Mouse (Mus musculus): ENCODE data around the gene Lclat1. TPM values are rescaled to one million over a fixed set of nuclear protein-coding genes. Genes with fewer than 3 reads are reported as not detected.

Lclat1 gene
- polyA plus RNA-seq, 1 experiment from 2014 or later, result 15.2 TPM

- ATAC-seq (replicated peaks; ENCODE audit: low FRiP score), result no peak
- H3K36me3 ChIP-seq (ENCODE audit: control insufficient read depth, insufficient read depth, low read length), result no peaks in the 10 kb centered on the region
- WGBS, result 87% methylated on average over 6 of the region's 6 CpGs
- no peaks in the 10 kb centered on the region for H3K4me1 ChIP-seq (replicated peaks; ENCODE audit: control insufficient read depth, insufficient read depth, low read length)
- no peak overlapping the region for H3K9ac ChIP-seq (ENCODE audit: low read length)
- no peaks in the 10 kb centered on the region for H3K27me3 ChIP-seq (ENCODE audit: control insufficient read depth, insufficient read depth, low read length)
- no peak overlapping the region for H3K27ac ChIP-seq (ENCODE audit: low read depth, low read length)
- no peak for DNase-seq (ENCODE audit: low spot score)
- no peak overlapping the region for H3K4me2 ChIP-seq (ENCODE audit: low read depth, low read length, severe bottlenecking)
- no peak overlapping the region for H3K4me3 ChIP-seq (ENCODE audit: low read depth, low read length)
- no peaks in the 10 kb centered on the region for H3K9me3 ChIP-seq (ENCODE audit: control insufficient read depth, low read length)
Observed at GRCm38 (mm10) chr17:73194146-73194545, 86.4 kb downstream of the Lclat1 start.

GRCm38 (mm10) chr17:73194575-73194974 is 86.8 kb downstream of the Lclat1 start:
- Histone ChIP-seq H3K36me3 (ENCODE audit: control insufficient read depth, insufficient read depth, low read length) (no peaks in the 10 kb centered on the region), H3K27ac (ENCODE audit: low read depth, low read length) (no peak overlapping the region), H3K9me3 (ENCODE audit: control insufficient read depth, low read length) (no peaks in the 10 kb centered on the region), H3K27me3 (ENCODE audit: control insufficient read depth, insufficient read depth, low read length) (no peaks in the 10 kb centered on the region), H3K9ac (ENCODE audit: low read length) (no peak overlapping the region), H3K4me1 (replicated peaks; ENCODE audit: control insufficient read depth, insufficient read depth, low read length) (no peaks in the 10 kb centered on the region), H3K4me2 (ENCODE audit: low read depth, low read length, severe bottlenecking) (no peak overlapping the region), H3K4me3 (ENCODE audit: low read depth, low read length) (no peak overlapping the region)
- 92% methylated on average over 6 of the region's 6 CpGs for WGBS
- no peak for ATAC-seq (replicated peaks; ENCODE audit: low FRiP score)
- DNase-seq (ENCODE audit: low spot score), result no peak

- 89% methylated on average over 2 of the region's 2 CpGs for WGBS
- no peak for DNase-seq (ENCODE audit: low spot score)
- Histone ChIP-seq H3K4me1 (replicated peaks; ENCODE audit: control insufficient read depth, insufficient read depth, low read length) (no peaks in the 10 kb centered on the region), H3K36me3 (ENCODE audit: control insufficient read depth, insufficient read depth, low read length) (no peaks in the 10 kb centered on the region), H3K27me3 (ENCODE audit: control insufficient read depth, insufficient read depth, low read length) (no peaks in the 10 kb centered on the region), H3K4me3 (ENCODE audit: low read depth, low read length) (no peak overlapping the region), H3K9ac (ENCODE audit: low read length) (no peak overlapping the region), H3K27ac (ENCODE audit: low read depth, low read length) (no peak overlapping the region), H3K9me3 (ENCODE audit: control insufficient read depth, low read length) (no peaks in the 10 kb centered on the region), H3K4me2 (ENCODE audit: low read depth, low read length, severe bottlenecking) (no peak overlapping the region)
- no peak for ATAC-seq (replicated peaks; ENCODE audit: low FRiP score)
Observed at GRCm38 (mm10) chr17:73195074-73195723, 87.4 kb downstream of the Lclat1 start.

GRCm38 (mm10) chr17:73196139-73196538 is 88.4 kb downstream of the Lclat1 start:
- Histone ChIP-seq H3K36me3 (ENCODE audit: control insufficient read depth, insufficient read depth, low read length) (no peaks in the 10 kb centered on the region), H3K4me2 (ENCODE audit: low read depth, low read length, severe bottlenecking) (no peak overlapping the region), H3K4me3 (ENCODE audit: low read depth, low read length) (no peak overlapping the region), H3K4me1 (replicated peaks; ENCODE audit: control insufficient read depth, insufficient read depth, low read length) (no peaks in the 10 kb centered on the region), H3K9me3 (ENCODE audit: control insufficient read depth, low read length) (no peaks in the 10 kb centered on the region), H3K27me3 (ENCODE audit: control insufficient read depth, insufficient read depth, low read length) (no peaks in the 10 kb centered on the region), H3K9ac (ENCODE audit: low read length) (no peak overlapping the region), H3K27ac (ENCODE audit: low read depth, low read length) (no peak overlapping the region)
- WGBS, result 97% methylated on average over 1 of the region's 1 CpGs
- ATAC-seq (replicated peaks; ENCODE audit: low FRiP score) (no peak), DNase-seq (ENCODE audit: low spot score) (no peak)

GRCm38 (mm10) chr17:73197724-73198123 is 89.9 kb downstream of the Lclat1 start:
- no peaks in the 10 kb centered on the region for H3K27me3 ChIP-seq (ENCODE audit: control insufficient read depth, insufficient read depth, low read length)
- H3K4me1 ChIP-seq (replicated peaks; ENCODE audit: control insufficient read depth, insufficient read depth, low read length), result no peaks in the 10 kb centered on the region
- no peak overlapping the region for H3K27ac ChIP-seq (ENCODE audit: low read depth, low read length)
- 79% methylated on average over 1 of the region's 1 CpGs for WGBS
- no peak overlapping the region for H3K4me3 ChIP-seq (ENCODE audit: low read depth, low read length)
- H3K36me3 ChIP-seq (ENCODE audit: control insufficient read depth, insufficient read depth, low read length), result no peaks in the 10 kb centered on the region
- H3K9ac ChIP-seq (ENCODE audit: low read length), result no peak overlapping the region
- DNase-seq (ENCODE audit: low spot score) (no peak), ATAC-seq (replicated peaks; ENCODE audit: low FRiP score) (no peak)
- H3K9me3 ChIP-seq (ENCODE audit: control insufficient read depth, low read length), result no peaks in the 10 kb centered on the region
- H3K4me2 ChIP-seq (ENCODE audit: low read depth, low read length, severe bottlenecking), result no peak overlapping the region

- no peak overlapping the region for H3K27ac ChIP-seq (ENCODE audit: low read depth, low read length)
- H3K9ac ChIP-seq (ENCODE audit: low read length), result no peak overlapping the region
- no peak for ATAC-seq (replicated peaks; ENCODE audit: low FRiP score)
- no peaks in the 10 kb centered on the region for H3K27me3 ChIP-seq (ENCODE audit: control insufficient read depth, insufficient read depth, low read length)
- H3K4me2 ChIP-seq (ENCODE audit: low read depth, low read length, severe bottlenecking), result no peak overlapping the region
- no peaks in the 10 kb centered on the region for H3K4me1 ChIP-seq (replicated peaks; ENCODE audit: control insufficient read depth, insufficient read depth, low read length)
- no peaks in the 10 kb centered on the region for H3K9me3 ChIP-seq (ENCODE audit: control insufficient read depth, low read length)
- no peak for DNase-seq (ENCODE audit: low spot score)
- H3K4me3 ChIP-seq (ENCODE audit: low read depth, low read length), result no peak overlapping the region
- no peaks in the 10 kb centered on the region for H3K36me3 ChIP-seq (ENCODE audit: control insufficient read depth, insufficient read depth, low read length)
Observed at GRCm38 (mm10) chr17:73199387-73199786, 91.6 kb downstream of the Lclat1 start.

- Histone ChIP-seq H3K27me3 (ENCODE audit: control insufficient read depth, insufficient read depth, low read length) (no peaks in the 10 kb centered on the region), H3K36me3 (ENCODE audit: control insufficient read depth, insufficient read depth, low read length) (no peaks in the 10 kb centered on the region), H3K27ac (ENCODE audit: low read depth, low read length) (no peak overlapping the region), H3K4me3 (ENCODE audit: low read depth, low read length) (no peak overlapping the region), H3K4me1 (replicated peaks; ENCODE audit: control insufficient read depth, insufficient read depth, low read length) (no peaks in the 10 kb centered on the region), H3K9me3 (ENCODE audit: control insufficient read depth, low read length) (no peaks in the 10 kb centered on the region), H3K9ac (ENCODE audit: low read length) (no peak overlapping the region), H3K4me2 (ENCODE audit: low read depth, low read length, severe bottlenecking) (no peak overlapping the region)
- WGBS, result 85% methylated on average over 1 of the region's 1 CpGs
- no peak for ATAC-seq (replicated peaks; ENCODE audit: low FRiP score)
- no peak for DNase-seq (ENCODE audit: low spot score)
Observed at GRCm38 (mm10) chr17:73200380-73200779, 92.6 kb downstream of the Lclat1 start.

- no peak overlapping the region for H3K27ac ChIP-seq (ENCODE audit: low read depth, low read length)
Observed at GRCm38 (mm10) chr17:73203642-73204332, 96.0 kb downstream of the Lclat1 start.

More at GRCm38 (mm10) chr17:73203642-73204332, 96.0 kb downstream of the Lclat1 start:
- WGBS, result 93% methylated on average over 15 of the region's 15 CpGs
- Histone ChIP-seq H3K9me3 (ENCODE audit: control insufficient read depth, low read length) (no peaks in the 10 kb centered on the region), H3K4me1 (replicated peaks; ENCODE audit: control insufficient read depth, insufficient read depth, low read length) (no peaks in the 10 kb centered on the region), H3K36me3 (ENCODE audit: control insufficient read depth, insufficient read depth, low read length) (no peaks in the 10 kb centered on the region), H3K27me3 (ENCODE audit: control insufficient read depth, insufficient read depth, low read length) (no peaks in the 10 kb centered on the region), H3K4me2 (ENCODE audit: low read depth, low read length, severe bottlenecking) (no peak overlapping the region), H3K4me3 (ENCODE audit: low read depth, low read length) (no peak overlapping the region), H3K9ac (ENCODE audit: low read length) (no peak overlapping the region)
- DNase-seq (ENCODE audit: low spot score) (no peak), ATAC-seq (replicated peaks; ENCODE audit: low FRiP score) (no peak)
